ENCODE assay signal across 9 mouse cellular contexts in genomic region chr19:48203928-48204470, GRCm38 (mm10). TPM values are rescaled to one million over a fixed set of nuclear protein-coding genes. Genes with fewer than 3 reads are reported as not detected.
A peak's percentile ranks its signal among the peaks of the same experiment; 100 is the strongest.
DNase-seq lines count a peak whose midpoint lies in the region; ATAC-seq and TF ChIP-seq lines count a peak whose summit lies in the region.
"Had no signal": no experiment of that assay in that cellular context is flagged by ENCODE, and none has a peak within 500 bp of the region (broad histone marks: within the 10 kb centered on the region; RNA-seq: fewer than 3 reads in every experiment).

No protein-coding gene starts in this region.

- no peaks in the 10 kb centered on the region for H3K36me3 ChIP-seq in heart, embryonic 10.5 days
- H3K36me3 ChIP-seq in limb, embryonic 12.5 days: no peaks in the 10 kb centered on the region
- H3K36me3 ChIP-seq in neural tube, embryonic 14.5 days (ENCODE audit: control insufficient read depth, insufficient read depth, low read length): no peaks in the 10 kb centered on the region

- H3K27me3 ChIP-seq in heart, embryonic 10.5 days (ENCODE audit: insufficient read depth, poor library complexity, severe bottlenecking): peaks cover 61% of the 10 kb centered on the region
- peaks cover 64% of the 10 kb centered on the region for H3K27me3 ChIP-seq in limb, embryonic 12.5 days
- H3K27me3 ChIP-seq in neural tube, embryonic 14.5 days (ENCODE audit: control insufficient read depth, insufficient read depth, low read length): peaks cover 2% of the 10 kb centered on the region; the same call in 1 of the 2 replicates

- TF ChIP-seq POLR2A in cortical plate, adult 2 months (IDR thresholded peaks at IDR 0.05; ENCODE audit: extremely low read depth, insufficient read depth, low read length): no peak

- H3K4me3 ChIP-seq in cortical plate, adult 2 months (ENCODE audit: insufficient read depth, low read length): peak overlapping the region; percentile 96
- H3K4me3 ChIP-seq in heart, embryonic 10.5 days: peak overlapping the region; percentile 73; the same call in 1 of the 2 replicates
- peak overlapping the region; percentile 58 for H3K4me3 ChIP-seq in limb, embryonic 12.5 days (replicated peaks)
- H3K4me3 ChIP-seq in neural tube, embryonic 14.5 days (ENCODE audit: low read depth, low read length): peak overlapping the region; percentile 17; the same call in 1 of the 2 replicates

- no peaks in the 10 kb centered on the region for H3K9me3 ChIP-seq in heart, embryonic 10.5 days
- no peaks in the 10 kb centered on the region for H3K9me3 ChIP-seq in limb, embryonic 12.5 days
- no peaks in the 10 kb centered on the region for H3K9me3 ChIP-seq in neural tube, embryonic 14.5 days (ENCODE audit: control insufficient read depth, low read length)

- H3K4me1 ChIP-seq in cortical plate, adult 2 months (ENCODE audit: control insufficient read depth, insufficient read depth, low read length): no peaks in the 10 kb centered on the region
- peaks cover 29% of the 10 kb centered on the region for H3K4me1 ChIP-seq in heart, embryonic 10.5 days
- H3K4me1 ChIP-seq in limb, embryonic 12.5 days (replicated peaks): peaks cover 38% of the 10 kb centered on the region
- no peaks in the 10 kb centered on the region for H3K4me1 ChIP-seq in neural tube, embryonic 14.5 days (ENCODE audit: control insufficient read depth, insufficient read depth, low read length)

- ATAC-seq in limb, embryonic 12.5 days (ENCODE audit: insufficient number of reproducible peaks, insufficient read depth, low FRiP score, low TSS enrichment, low read depth): peak; percentile 9; the same call in 1 of the 2 replicates
- ATAC-seq in neural tube, embryonic 14.5 days (ENCODE audit: low read depth): 0 out of 2 replicates have a peak, but pooled peaks have one; percentile 30

- WGBS in heart, embryonic 10.5 days: 2% methylated on average over 22 of the region's 22 CpGs
- 2% methylated on average over 21 of the region's 22 CpGs for WGBS in limb, embryonic 12.5 days
- WGBS in neural tube, embryonic 14.5 days: 3% methylated on average over 20 of the region's 22 CpGs

- TF ChIP-seq CTCF in cortical plate, adult 2 months (IDR thresholded peaks at IDR 0.05; ENCODE audit: extremely low read depth, insufficient read depth, low read length): peak; percentile 77

- H3K27ac ChIP-seq in cortical plate, adult 2 months (ENCODE audit: insufficient read depth, low read length): no peak overlapping the region
- no peak overlapping the region for H3K27ac ChIP-seq in heart, embryonic 10.5 days
- no peak overlapping the region for H3K27ac ChIP-seq in limb, embryonic 12.5 days
- H3K27ac ChIP-seq in neural tube, embryonic 14.5 days (ENCODE audit: low read depth, low read length): no peak overlapping the region

- DNase-seq in adrenal gland, postnatal 25 days: peak; percentile 40
- no peak for DNase-seq in adrenal gland, adult 2 months
- DNase-seq in heart, embryonic 10.5 days (ENCODE audit: low spot score): no peak
- DNase-seq in kidney, adult 9 months: peak; percentile 18
- no peak for DNase-seq in spleen, postnatal 4 days (ENCODE audit: low spot score in 2 of 2)

- H3K4me2 ChIP-seq in limb, embryonic 12.5 days: peak overlapping the region; percentile 99
- peak overlapping the region; percentile 95 for H3K4me2 ChIP-seq in neural tube, embryonic 14.5 days (ENCODE audit: low read depth, low read length)

- peak overlapping the region; percentile 63; the same call in 1 of the 2 replicates for H3K9ac ChIP-seq in limb, embryonic 12.5 days (replicated peaks)
- H3K9ac ChIP-seq in neural tube, embryonic 14.5 days (replicated peaks; ENCODE audit: low read depth, low read length): no peak overlapping the region

RNA-seq across cellular contexts. Expression of gene Sorcs3, which starts 1.8 kb away (rescaled TPM):
- total RNA-seq in adrenal gland, postnatal 25 days (2021): 0.06 TPM in 1 of 2 replicates, not detected in the other
- not detected for total RNA-seq in adrenal gland, adult 2 months (2021)
- not detected in 2 replicates for polyA plus RNA-seq in adrenal gland, adult 2 months (2012; rRNA removed)
- polyA plus RNA-seq in cortical plate, adult 2 months (2012; rRNA removed): 15.4 and 19.6 TPM in 2 replicates
- 0.49 and 0.57 TPM in 2 replicates for polyA plus RNA-seq in heart, embryonic 10.5 days (2016; fragmentation: Nextera tagmentation; extraction: Ambion mirVana)
- 1.7 and 2.0 TPM in 2 replicates for polyA plus RNA-seq in limb, embryonic 12.5 days (2016; fragmentation: Nextera tagmentation; extraction: Ambion mirVana)
- 18.2 and 18.3 TPM in 2 replicates for polyA plus RNA-seq in neural tube, embryonic 14.5 days (2014; fragmentation: Nextera tagmentation; extraction: Ambion mirVana)
- total RNA-seq: gastrocnemius, postnatal 36 days had no signal

Comparison
In these comparisons a context has a peak if more than half of its experiments do, and no peak if none do; other contexts are left out.
1. DNase-seq: peak in adrenal gland, postnatal 25 days (single experiment) and kidney, adult 9 months (single experiment); none in adrenal gland, adult 2 months (single experiment), heart, embryonic 10.5 days (single experiment) and spleen, postnatal 4 days (0 of 2).
2. H3K4me3 ChIP-seq: peak in every context shown above with its lines; median percentile 96 in cortical plate, adult 2 months; 73 in heart, embryonic 10.5 days; 58 in limb, embryonic 12.5 days; 17 in neural tube, embryonic 14.5 days.